Mouse (Mus musculus) testis, adult 2 months (tissue): Measurements from ENCODE around the gene Rnf115. TPM values are rescaled to one million over a fixed set of nuclear protein-coding genes. Genes with fewer than 3 reads are reported as not detected.
A peak's percentile ranks its signal among the peaks of the same experiment; 100 is the strongest.

Experiments used
- H3K27ac ChIP-seq: fragments of 200-500 bp; 2 replicates; pipeline ENCODE4 v1.5.1; 2012; ENCODE audit warnings: low read depth, low read length; ENCODE audit not compliant: control insufficient read depth, insufficient read depth
- H3K27me3 ChIP-seq: fragments of 200-500 bp; 2 replicates; pipeline ENCODE4 v1.6.1; 2012; ENCODE audit warnings: mild to moderate bottlenecking, low read length, moderate library complexity; ENCODE audit not compliant: control insufficient read depth, insufficient read depth
- H3K36me3 ChIP-seq: fragments of 200-500 bp; 2 replicates; pipeline ENCODE4 v1.6.1; 2012; ENCODE audit warnings: mild to moderate bottlenecking, low read length; ENCODE audit not compliant: control insufficient read depth, insufficient read depth
- H3K4me1 ChIP-seq: fragments of 200-500 bp; 2 replicates; pipeline ENCODE4 v1.6.1; 2012; ENCODE audit warnings: low read length; ENCODE audit not compliant: control insufficient read depth, insufficient read depth
- H3K4me3 ChIP-seq: fragments of 200-500 bp; 2 replicates; pipeline ENCODE4 v1.5.1; 2012; ENCODE audit warnings: low read depth, mild to moderate bottlenecking, low read length, moderate library complexity, mixed read lengths; ENCODE audit not compliant: control insufficient read depth
- CTCF ChIP-seq: fragments of 200-500 bp; IDR thresholded peaks from 2 replicates; pipeline ENCODE4 v1.5.1; 2012; ENCODE audit warnings: low read depth, mild to moderate bottlenecking, inconsistent platforms, low read length, moderate library complexity; ENCODE audit not compliant: control insufficient read depth, insufficient read depth, insufficient replicate concordance
- POLR2A ChIP-seq: fragments of 200-500 bp; IDR thresholded peaks from 2 replicates; pipeline ENCODE4 v1.6.1; 2012; ENCODE audit warnings: low read depth, mild to moderate bottlenecking, inconsistent platforms, low read length, moderate library complexity; ENCODE audit not compliant: control insufficient read depth
- polyA plus RNA-seq: library from polyadenylated mRNA; depleted of rRNA; stranded (reverse); fragments of >200 nt; gene quantifications from 2 replicates; pipeline ENCODE4 v1.2.3, GENCODE M21; 2012

Rnf115 gene
- polyA plus RNA-seq, 1 experiment = 9.4 TPM

DNA sequence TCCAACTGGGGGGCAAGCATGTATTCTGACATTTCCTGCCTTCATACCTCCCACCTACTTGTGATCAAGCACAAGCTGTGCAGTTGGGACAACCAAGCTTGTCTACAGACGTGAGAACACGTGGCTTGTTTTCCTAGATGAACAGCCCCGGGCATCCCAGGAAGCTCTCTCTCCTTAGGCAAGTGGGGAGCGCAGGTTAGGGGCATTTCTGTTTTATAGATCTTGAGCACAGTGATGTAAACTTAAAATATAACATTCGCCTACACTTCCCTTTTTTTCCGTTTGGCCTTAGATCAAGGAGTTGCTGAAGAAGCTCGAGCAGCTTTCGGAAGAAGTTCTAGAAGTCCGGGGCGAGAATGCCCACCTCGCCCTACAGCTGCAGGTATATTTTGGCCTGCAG is 38.6 kb upstream of the Rnf115 start:
- Histone ChIP-seq H3K36me3 (no peaks in the 10 kb centered on the region), H3K4me1 (peaks cover 12% of the 10 kb centered on the region), H3K4me3 (no peak overlapping the region), H3K27me3 (no peaks in the 10 kb centered on the region), H3K27ac (no peak overlapping the region)
- TF ChIP-seq CTCF (no peak), POLR2A (no peak)

DNA sequence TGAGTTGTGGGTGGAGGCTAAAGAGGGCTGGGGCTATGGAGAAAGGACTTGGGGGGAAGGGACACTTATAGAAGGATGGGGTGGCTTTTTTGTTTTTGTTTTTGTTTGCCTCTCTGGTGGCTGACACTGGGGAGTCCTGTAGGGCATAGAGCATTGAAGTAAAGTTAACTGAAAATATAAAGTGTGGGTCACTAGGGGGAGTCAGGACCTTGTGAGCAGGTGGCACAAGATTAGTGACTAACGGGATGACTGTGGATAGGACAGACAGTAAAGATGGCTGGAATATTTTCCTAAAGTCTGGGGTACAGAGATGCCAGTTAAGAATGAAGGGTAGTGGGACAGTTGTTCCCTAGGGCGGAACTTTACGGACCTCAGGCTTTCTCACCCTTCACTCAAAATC is 37.2 kb upstream of the Rnf115 start:
- peaks cover 3% of the 10 kb centered on the region for H3K4me1 ChIP-seq
- TF ChIP-seq CTCF (no peak), POLR2A (no peak)
- H3K4me3 ChIP-seq = no peak overlapping the region
- H3K27me3 ChIP-seq = no peaks in the 10 kb centered on the region
- H3K27ac ChIP-seq = no peak overlapping the region
- no peaks in the 10 kb centered on the region for H3K36me3 ChIP-seq

DNA sequence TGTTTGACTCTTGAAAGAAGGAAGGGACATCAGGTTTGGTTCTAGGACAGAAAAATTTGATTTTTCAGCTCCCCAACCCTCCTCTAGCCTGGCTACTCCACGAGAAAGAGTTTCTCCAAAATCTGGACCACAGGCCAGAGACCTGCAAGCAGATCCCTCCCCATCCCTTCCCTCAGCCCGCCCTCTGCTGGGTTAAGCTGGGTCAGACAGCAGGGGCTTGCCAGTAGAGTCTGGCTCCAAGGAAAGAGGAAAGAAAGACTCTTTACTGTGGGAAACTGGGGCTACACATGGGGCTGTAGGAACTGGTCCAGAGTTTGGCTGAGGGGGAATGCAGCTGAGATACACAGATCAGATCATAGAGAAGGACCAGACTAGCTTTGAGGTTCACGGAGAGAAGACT is 35.0 kb upstream of the Rnf115 start:
- Histone ChIP-seq H3K36me3 (no peaks in the 10 kb centered on the region), H3K4me1 (peaks cover 6% of the 10 kb centered on the region), H3K27ac (no peak overlapping the region), H3K27me3 (no peaks in the 10 kb centered on the region), H3K4me3 (no peak overlapping the region)
- TF ChIP-seq CTCF (no peak), POLR2A (no peak)

DNA sequence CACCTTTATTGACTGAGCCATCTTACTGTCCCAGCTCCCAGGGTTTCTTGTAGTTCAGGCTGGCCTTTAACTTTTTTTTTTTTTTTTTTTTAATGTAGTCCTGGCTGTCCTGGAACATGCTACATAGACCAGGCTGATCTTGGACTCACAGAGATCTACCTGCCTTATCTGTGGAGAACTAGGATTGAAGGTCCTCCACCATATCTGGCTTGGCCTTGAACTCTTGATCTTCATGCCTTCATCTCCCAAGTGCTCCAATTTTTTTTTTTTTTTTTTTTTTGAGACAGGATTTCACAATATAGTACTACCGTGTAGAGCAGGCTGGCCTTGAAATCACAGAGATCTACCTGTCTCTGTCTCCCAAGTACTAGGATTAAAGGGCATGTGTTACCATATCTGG is 33.9 kb upstream of the Rnf115 start:
- H3K27me3 ChIP-seq = no peaks in the 10 kb centered on the region
- H3K4me3 ChIP-seq = no peak overlapping the region
- H3K27ac ChIP-seq = no peak overlapping the region
- peaks cover 14% of the 10 kb centered on the region for H3K4me1 ChIP-seq
- no peak for TF ChIP-seq CTCF
- no peak for TF ChIP-seq POLR2A
- no peaks in the 10 kb centered on the region for H3K36me3 ChIP-seq

DNA sequence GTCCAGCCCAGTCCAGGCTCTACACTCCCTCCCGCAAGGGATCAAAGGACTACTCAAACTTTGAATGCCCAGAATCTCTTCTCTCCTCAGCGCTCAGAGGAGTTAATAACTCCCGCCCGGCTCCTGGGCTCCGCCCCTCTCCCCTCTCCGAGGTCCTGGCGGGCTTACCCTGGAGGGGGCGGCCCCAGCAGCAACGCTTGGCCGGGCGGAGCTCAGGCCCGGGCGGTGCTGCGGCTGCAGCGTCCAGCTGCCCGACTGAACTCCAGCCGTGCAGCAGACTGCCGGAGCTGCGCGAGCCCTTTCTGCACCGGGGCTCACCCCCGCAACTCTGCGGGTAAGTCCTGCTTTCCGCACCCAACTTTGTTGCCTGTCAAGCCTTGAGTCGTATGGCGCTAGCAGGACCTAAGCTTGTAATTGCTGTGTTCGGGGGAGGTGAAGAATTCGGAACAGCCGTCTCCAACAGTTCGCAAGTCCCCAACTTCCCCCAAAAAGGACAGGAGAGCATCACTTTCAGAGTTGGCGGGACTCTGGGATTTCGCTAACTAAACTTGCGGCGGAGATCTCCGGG is 31.2 kb upstream of the Rnf115 start, which contains the start of gene Pias3:
Gene Pias3 (plus strand): TSS at position 187 of the 568 bp plus-strand sequence.
- peaks cover 16% of the 10 kb centered on the region for H3K4me1 ChIP-seq
- H3K27me3 ChIP-seq = no peaks in the 10 kb centered on the region
- TF ChIP-seq POLR2A = peak; percentile 38; the same call in 1 of the 2 replicates
- no peak for TF ChIP-seq CTCF
- H3K4me3 ChIP-seq = peak within 1 kb of the TSS; percentile 93
- peak within 1 kb of the TSS; percentile 80 for H3K27ac ChIP-seq
- H3K36me3 ChIP-seq = no peaks in the 10 kb centered on the region

DNA sequence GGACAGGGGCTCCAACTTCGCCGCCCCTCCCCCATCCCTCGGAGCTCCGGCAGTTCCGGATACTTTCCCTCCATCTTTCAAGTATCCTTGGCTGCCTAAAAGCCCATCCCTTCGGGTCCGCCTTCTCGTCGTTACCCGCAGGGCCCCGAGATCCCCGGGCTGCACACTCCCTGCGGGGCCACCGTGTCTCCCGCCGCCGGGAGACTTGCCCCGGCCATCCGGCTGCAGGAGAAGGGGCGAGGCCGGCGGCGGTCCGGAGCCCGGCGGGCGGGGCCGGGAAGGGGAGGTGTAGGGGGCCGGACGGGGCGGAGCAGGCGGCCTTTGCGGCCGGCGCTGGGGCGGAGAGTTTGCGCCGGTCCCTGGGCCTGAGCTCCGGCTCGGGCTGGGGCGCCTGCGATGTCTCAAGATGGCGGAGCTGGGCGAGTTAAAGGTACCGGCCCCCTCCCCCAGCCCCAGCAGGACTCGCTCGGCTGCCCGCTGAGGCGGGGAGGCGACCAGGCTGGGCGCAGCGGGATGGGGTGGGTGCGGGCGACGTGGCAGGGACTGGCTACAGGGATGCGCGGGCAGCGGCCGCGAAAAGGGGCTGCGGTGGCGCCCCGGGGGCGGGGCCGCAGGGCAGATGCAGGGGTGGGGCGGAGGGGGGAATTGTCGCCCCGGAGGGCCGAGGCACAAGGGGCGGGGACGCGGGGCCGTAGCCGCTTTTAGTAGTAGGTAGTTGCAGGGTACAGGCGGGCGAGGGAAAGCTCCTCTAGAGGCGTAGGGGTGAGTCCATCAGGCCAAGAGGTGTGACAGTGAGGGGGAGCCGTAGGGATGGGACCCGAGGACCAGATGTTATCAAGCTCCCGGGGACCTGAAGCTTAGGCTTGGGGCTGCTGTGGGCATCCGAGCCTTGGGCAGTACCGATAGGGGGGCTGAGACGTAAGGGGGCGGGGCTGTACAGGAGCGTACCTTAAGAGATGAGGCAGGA is 30.4 kb upstream of the Rnf115 start:
- H3K4me3 ChIP-seq = peak overlapping the region; percentile 93
- H3K4me1 ChIP-seq = peaks cover 16% of the 10 kb centered on the region
- TF ChIP-seq CTCF (no peak), POLR2A (peak; percentile 42; the same call in 1 of the 2 replicates)
- H3K27ac ChIP-seq = peak overlapping the region; percentile 80
- H3K36me3 ChIP-seq = no peaks in the 10 kb centered on the region
- no peaks in the 10 kb centered on the region for H3K27me3 ChIP-seq

DNA sequence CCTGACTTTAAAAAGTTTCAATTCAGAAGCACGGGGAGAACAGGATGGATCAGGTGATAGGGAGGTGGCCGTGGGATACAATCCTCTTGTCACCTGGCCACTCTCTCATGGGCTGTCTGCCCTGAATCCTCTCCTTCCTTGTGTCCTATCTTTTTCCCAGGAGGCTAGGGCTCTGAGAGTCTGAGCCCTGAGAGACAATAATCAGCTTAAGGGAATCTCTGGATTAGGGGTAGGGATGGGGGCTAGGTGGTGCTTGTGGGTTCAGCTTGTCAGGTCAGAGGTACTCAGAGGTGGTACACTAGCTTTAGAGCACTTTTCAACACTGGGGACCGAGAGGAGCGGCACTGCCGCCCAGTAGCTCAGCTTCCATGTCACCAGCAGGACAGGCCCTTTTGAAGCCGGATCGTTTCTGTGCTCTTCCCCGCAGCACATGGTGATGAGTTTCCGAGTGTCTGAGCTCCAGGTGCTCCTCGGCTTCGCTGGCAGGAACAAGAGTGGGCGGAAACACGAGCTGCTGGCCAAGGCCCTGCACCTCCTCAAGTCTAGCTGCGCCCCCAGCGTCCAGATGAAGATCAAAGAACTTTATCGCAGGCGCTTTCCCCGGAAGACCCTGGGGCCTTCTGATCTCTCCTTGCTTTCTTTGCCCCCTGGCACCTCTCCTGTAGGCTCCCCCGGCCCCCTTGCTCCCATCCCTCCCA is 28.3 kb upstream of the Rnf115 start:
- Histone ChIP-seq H3K4me1 (peaks cover 13% of the 10 kb centered on the region), H3K27me3 (no peaks in the 10 kb centered on the region), H3K4me3 (peak overlapping the region; percentile 73), H3K27ac (no peak overlapping the region), H3K36me3 (no peaks in the 10 kb centered on the region)
- TF ChIP-seq CTCF (no peak), POLR2A (no peak)
